Mouse (Mus musculus) gastrocnemius, postnatal 36 days (tissue): ENCODE data around the gene Dcaf4. TPM values are rescaled to one million over a fixed set of nuclear protein-coding genes. Genes with fewer than 3 reads are reported as not detected.

ENCODE experiments used
- total RNA-seq, 2 experiments: library from RNA; stranded (reverse); gene quantifications; 2 replicates each; pipeline ENCODE4 v1.2.3; 2021

Gene Dcaf4
- total RNA-seq, 2 experiments from 2014 or later: 20.3 to 20.7 TPM

Other genes starting within 250 kb of the Dcaf4 start
- gene Dpf3, start 32.8 kb upstream of the Dcaf4 start, total RNA-seq: 10 to 100 TPM; 15.9 to 20.0 TPM
- 10 to 100 TPM; 17.0 to 17.7 TPM for gene Zfyve1, start 76.8 kb downstream of the Dcaf4 start, total RNA-seq
- 10 to 100 TPM; 41.0 to 45.0 TPM for gene Rbm25, start 110.8 kb downstream of the Dcaf4 start, total RNA-seq
- 10 to 100 TPM; 21.5 to 25.4 TPM for gene Psen1, start 167.7 kb downstream of the Dcaf4 start, total RNA-seq
- gene Papln, start 243.2 kb downstream of the Dcaf4 start, total RNA-seq: 1 to 10 TPM; 1.4 to 1.9 TPM